Mouse (Mus musculus): ENCODE data around the gene 4933402N22Rik. TPM values are rescaled to one million over a fixed set of nuclear protein-coding genes. Genes with fewer than 3 reads are reported as not detected.

The 4933402N22Rik gene
- polyA plus RNA-seq (2017; shearing (Covaris generic)) = not detected

DNA sequence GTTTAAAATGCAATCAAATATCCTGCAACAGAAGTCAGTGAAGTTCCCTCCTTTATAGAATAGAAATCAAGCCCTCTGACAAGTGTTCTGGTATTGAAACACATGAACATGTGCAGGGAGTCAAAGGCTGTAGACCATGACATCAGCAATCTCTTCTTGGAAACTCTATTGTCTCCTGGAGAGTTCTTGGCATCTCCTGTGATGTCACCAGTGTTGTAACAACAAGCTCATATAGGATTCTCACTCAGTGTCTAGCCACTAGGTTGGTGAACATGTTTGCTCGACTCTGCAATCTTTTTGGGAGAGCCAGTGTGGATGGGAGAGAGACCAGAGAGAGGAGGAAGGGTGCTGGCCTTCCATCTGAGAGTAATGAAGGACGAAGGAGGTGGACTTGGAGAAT, at the start of gene 4933402N22Rik:
Gene 4933402N22Rik (plus strand): TSS at position 301 of the 400 bp plus-strand sequence.

Other genes starting within 250 kb of the 4933402N22Rik start
- not detected for gene Gm8922, start 236.1 kb upstream of the 4933402N22Rik start, polyA plus RNA-seq (2017; shearing (Covaris generic))
- 1.3 TPM for gene Gm8926, start 147.5 kb upstream of the 4933402N22Rik start, polyA plus RNA-seq (2017; shearing (Covaris generic))
- gene Gm6465, start 72.5 kb upstream of the 4933402N22Rik start, polyA plus RNA-seq (2017; shearing (Covaris generic)) = not detected

All from inflammation-experienced regulatory T-cells, adult 16 weeks (primary cell).